Mouse (Mus musculus) layer of hippocampus, postnatal 14 days (tissue): Measurements from ENCODE around the gene Ubald2. TPM values are rescaled to one million over a fixed set of nuclear protein-coding genes. Genes with fewer than 3 reads are reported as not detected.
"Not testable (repeated sequence)": the region's sequence is repeated elsewhere in the genome, so short reads cannot be mapped to it uniquely, and the experiment has no call there.

Experiments
- DNase-seq, 2 experiments: peaks; one replicate each; pipeline ENCODE4 v3.0.0; 2021 to 2022; ENCODE audit warnings: low spot score in 2 of 2, mixed read lengths in 1 of 2
- long read RNA-seq, 2 experiments: library from polyadenylated mRNA; stranded (forward); transcript quantifications; one replicate each; pipeline ENCODE4 v2.0.0; 2021
- total RNA-seq, 2 experiments: library from RNA; stranded (reverse); gene quantifications; 2 replicates each; pipeline ENCODE4 v1.2.3; 2021

Ubald2 gene
- 10 to 100 TPM; 38.7 to 41.4 TPM for total RNA-seq
- long read RNA-seq, experiment 1, transcript Ubald2-201 (3 exons, 1,482 nt) = major isoform, 18 of 23 reads
- long read RNA-seq, experiment 1, partial matches to known transcripts = 0 of 23 reads
- long read RNA-seq, experiment 1, other reads (novel, unspliced or antisense) = 4 of 23 reads
- long read RNA-seq, experiment 2, transcript Ubald2-201 (3 exons, 1,482 nt) = major isoform, 24 of 28 reads
- long read RNA-seq, experiment 2, partial matches to known transcripts = 0 of 28 reads
- long read RNA-seq, experiment 2, other reads (novel, unspliced or antisense) = 3 of 28 reads

GRCm38 (mm10) chr11:116433356-116434286 is at the start of gene Ubald2:
TSS of gene Ubald2 (plus strand) at chr11:116434094.
- peak; percentile 99 for DNase-seq

- DNase-seq = no peak
Measured at GRCm38 (mm10) chr11:116384171-116384570, 49.7 kb upstream of the Ubald2 start.

DNA sequence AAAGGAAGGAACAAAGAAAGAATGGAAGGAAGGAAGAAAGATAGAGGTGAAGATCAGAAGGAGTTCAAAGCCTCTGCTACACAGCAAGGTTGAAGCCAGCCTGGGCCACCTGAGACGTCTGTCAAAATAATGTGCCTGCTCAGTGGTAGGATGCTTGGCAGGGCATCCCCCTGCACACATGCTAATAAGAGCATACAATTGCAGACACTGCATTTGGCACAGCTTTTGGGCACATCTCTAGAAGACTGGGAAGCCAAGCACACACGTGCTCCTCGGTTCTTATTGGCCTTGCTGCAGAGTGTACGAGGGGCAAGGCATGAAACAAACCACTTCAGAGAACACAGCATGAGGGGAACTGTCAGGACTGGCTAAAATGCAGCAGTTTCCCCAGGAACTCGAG is 47.9 kb upstream of the Ubald2 start:
- no peak for DNase-seq

DNA sequence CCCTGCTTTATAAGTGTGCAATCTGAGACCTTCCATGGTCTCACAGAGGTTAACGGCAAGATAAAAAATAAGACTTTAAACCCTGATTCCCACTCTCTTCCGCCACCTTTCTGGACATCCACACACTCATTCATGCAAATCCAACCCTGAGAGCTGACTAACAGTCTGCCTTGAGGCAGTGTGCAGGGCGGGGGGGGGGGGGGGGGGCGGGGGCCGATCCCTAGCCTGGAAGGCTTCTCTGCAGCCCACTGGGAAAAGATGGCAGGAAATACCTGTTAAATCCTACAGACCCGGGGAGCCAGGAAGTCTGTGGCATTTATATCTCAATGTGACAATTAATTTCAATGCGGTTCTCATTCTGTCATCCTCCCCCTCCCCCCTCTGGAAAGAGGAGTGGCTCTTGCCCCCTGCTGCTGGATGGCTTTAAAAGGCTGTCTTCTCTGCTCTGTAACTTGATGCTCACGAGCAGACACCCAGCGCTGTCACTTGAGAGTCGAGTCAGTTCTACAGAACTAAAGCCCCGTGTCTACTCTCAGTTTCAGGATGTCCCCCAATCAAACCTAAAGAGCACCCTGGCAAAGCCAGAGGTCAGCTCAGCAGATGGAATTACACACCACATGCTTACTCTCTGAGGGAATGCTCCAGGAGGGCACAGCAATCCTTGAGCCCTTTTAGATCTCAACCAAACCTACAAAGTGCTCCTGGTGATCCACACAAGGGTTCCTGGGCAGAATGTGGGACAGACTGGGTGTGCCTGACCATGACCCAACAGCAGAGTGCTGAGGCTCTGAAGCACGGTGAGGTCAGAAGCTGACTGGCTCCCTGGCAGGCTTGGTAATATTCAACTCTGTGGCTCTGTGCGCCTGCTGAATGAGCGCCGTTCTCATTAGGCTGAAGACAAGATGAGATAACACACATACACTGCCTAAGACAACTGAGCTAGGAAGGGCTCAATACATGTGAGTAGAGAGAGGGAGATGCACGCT is 46.5 kb upstream of the Ubald2 start:
- no peak for DNase-seq

- no peak for DNase-seq
Measured at GRCm38 (mm10) chr11:116388841-116389480, 44.9 kb upstream of the Ubald2 start.

GRCm38 (mm10) chr11:116394769-116395168 is 39.1 kb upstream of the Ubald2 start:
- DNase-seq = no peak

GRCm38 (mm10) chr11:116396276-116396933 is 37.5 kb upstream of the Ubald2 start:
- DNase-seq = no peak

GRCm38 (mm10) chr11:116396934-116397330 is 37.0 kb upstream of the Ubald2 start:
- DNase-seq = no peak

GRCm38 (mm10) chr11:116397517-116398347 is 36.2 kb upstream of the Ubald2 start:
- DNase-seq = no peak

- no peak for DNase-seq
Measured at GRCm38 (mm10) chr11:116398348-116398677, 35.6 kb upstream of the Ubald2 start.

DNA sequence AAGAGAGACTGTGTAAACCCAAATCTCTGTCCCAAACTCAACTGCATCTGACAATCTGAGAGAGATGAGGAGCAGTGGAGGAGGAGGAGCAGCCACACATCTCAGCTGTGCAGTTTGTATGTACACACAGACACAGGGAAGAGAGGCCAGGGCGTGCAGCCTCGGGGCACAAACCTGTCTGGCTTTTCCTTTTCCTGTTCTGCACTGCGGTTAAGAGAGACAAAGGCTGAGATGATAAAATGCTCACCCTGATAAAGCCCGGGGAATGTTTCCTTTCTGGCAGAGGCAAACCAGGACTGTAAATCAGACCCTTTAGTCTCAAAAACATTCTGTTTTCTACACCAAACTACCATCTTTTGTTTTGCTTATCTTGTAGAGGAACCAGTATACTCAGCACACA is 33.3 kb upstream of the Ubald2 start:
- DNase-seq = no peak

DNA sequence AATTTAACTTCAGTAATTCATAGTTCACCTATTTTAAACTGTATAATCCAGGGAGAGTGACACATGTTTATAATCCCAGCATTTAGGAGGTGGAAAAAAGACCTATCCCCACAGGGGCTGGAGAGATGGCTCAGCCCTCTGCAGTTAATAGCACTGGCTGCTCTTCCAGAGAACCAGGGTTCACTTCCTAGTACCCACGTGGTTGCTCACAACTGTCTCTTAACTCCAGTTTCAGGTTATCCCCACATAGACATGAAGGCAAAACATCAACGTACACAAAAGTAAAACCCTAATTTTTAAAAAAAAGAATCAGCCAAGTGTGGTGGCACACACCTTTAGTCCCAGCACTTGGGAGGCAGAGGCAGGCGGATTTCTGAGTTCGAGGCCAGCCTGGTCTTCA is 28.3 kb upstream of the Ubald2 start:
- no peak for DNase-seq

DNA sequence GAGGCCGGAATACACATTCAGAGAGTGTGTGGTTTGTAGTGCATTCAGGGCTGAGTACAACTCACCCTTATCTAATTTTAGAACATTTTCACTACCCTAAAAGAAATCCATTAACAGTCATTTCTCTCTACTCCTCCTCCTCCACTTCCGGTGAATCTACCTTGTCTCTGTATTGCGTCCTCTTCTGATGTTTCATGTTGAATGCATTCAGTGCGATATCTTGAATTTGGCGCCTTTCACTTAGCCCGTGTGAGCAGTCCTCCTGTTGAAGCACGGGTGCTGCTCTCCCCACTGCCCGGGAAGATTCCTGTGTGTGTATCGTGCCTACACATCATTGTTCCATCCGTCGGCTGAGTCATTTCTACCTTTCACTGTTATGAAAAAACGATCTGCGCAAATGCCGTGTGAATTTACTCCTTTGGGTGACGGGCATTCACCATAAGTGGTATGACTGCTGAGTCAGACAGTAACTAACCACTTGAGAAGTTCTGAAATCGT is 27.6 kb upstream of the Ubald2 start:
- DNase-seq = no peak

GRCm38 (mm10) chr11:116409008-116409407 is 24.9 kb upstream of the Ubald2 start:
- DNase-seq = no peak

DNA sequence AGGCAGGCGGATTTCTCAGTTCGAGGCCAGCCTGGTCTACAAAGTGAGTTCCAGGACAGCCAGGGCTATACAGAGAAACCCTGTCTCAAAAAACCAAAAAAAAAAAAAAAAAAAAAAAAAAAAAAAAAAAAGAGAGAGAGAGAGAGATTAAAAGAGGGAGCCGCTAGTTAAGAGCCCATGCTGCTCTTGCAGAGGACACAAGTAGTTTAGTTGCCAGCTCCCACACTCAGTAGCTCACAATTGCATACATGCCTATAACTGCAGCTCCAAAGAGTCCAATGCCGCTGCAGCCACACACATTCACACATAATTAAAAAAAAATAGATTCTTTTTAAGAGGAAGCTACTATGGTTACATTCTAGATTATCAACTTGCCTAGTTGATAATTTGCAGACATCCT is 23.5 kb upstream of the Ubald2 start:
- DNase-seq = not testable (repeated sequence)

- DNase-seq = no peak
Measured at GRCm38 (mm10) chr11:116411582-116411981, 22.3 kb upstream of the Ubald2 start.

DNA sequence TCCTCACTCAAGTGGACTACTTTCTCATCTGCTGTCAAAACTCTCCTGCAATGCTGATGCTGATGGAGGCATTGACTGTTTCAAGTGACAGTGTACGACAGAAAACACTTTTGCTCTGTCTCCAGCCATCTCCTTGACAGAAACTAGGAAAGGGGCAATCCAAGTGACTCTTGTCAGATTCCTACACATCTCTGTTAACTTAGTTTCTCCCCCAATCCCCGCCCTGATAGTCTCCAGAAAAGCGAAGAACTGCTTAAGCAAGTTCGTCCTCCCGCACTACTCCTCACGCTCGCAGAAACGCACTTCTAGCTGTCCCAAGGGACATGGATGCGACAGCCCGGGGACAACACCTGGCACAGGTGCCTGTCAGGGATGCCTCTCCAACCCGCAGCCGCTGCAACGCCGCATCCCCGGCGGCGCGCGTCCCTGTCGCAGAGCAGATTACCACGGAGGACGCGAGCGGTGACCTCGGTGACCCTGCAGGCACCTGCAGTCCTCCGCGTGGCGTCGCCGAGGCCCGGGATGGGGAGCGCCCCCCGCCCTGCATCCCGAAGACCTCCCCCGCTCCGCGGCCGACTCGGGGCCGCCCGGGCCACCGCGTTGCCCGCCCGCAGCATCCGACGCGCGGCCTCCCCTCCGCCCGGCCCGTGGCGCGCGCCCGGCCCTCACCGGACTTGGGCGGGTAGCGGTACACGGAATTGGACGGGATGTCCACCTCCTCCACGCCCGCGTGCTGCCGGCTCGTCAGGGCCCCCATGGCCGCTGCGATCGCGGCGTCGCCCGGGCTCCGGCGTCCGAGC is 21.7 kb upstream of the Ubald2 start:
- no peak for DNase-seq

- DNase-seq = peak; percentile 90 to 91
Measured at GRCm38 (mm10) chr11:116412904-116413630, 20.8 kb upstream of the Ubald2 start, which contains the start of gene Rnf157. TSS of gene Rnf157 (minus strand) at chr11:116413032.
